Mouse (Mus musculus): ENCODE measurements around the gene Edf1. TPM values are rescaled to one million over a fixed set of nuclear protein-coding genes. Genes with fewer than 3 reads are reported as not detected.
A peak's percentile ranks its signal among the peaks of the same experiment; 100 is the strongest.

The Edf1 gene
- polyA plus RNA-seq, 1 experiment, result 56.2 TPM

- WGBS, result 11% methylated on average over 75 of the region's 75 CpGs
- peaks cover 25% of the 10 kb centered on the region for H3K27me3 ChIP-seq (ENCODE audit: control insufficient read depth, insufficient read depth, low read length)
- TF ChIP-seq CTCF (IDR thresholded peaks at IDR 0.05; ENCODE audit: extremely low read depth, insufficient read depth, insufficient read length, insufficient replicate concordance), result no peak
- no peak for TF ChIP-seq POLR2A (IDR thresholded peaks at IDR 0.05; ENCODE audit: low read depth, low read length)
Observed at GRCm38 (mm10) chr2:25577951-25578795, 20.5 kb downstream of the Edf1 start.

GRCm38 (mm10) chr2:25578796-25579736 lies 21.4 kb downstream of the Edf1 start:
- H3K36me3 ChIP-seq (ENCODE audit: control insufficient read depth, insufficient read depth, low read length), result peaks cover 2% of the 10 kb centered on the region; the same call in 1 of the 2 replicates
- no peak overlapping the region for H3K4me3 ChIP-seq (ENCODE audit: extremely low read depth, insufficient read depth, insufficient read length)
- 10% methylated on average over 77 of the region's 77 CpGs for WGBS
- TF ChIP-seq POLR2A (IDR thresholded peaks at IDR 0.05; ENCODE audit: low read depth, low read length) (no peak), CTCF (IDR thresholded peaks at IDR 0.05; ENCODE audit: extremely low read depth, insufficient read depth, insufficient read length, insufficient replicate concordance) (no peak)
- no peak for DNase-seq (ENCODE audit: low read depth in 1 of 2, low spot score in 2 of 2)
- H3K27ac ChIP-seq (ENCODE audit: insufficient read depth, low read length), result no peak overlapping the region
- H3K4me1 ChIP-seq (ENCODE audit: control insufficient read depth, insufficient read depth, insufficient read length), result peaks cover 41% of the 10 kb centered on the region
- H3K27me3 ChIP-seq (ENCODE audit: control insufficient read depth, insufficient read depth, low read length), result peaks cover 25% of the 10 kb centered on the region

More at GRCm38 (mm10) chr2:25577951-25578795, 20.5 kb downstream of the Edf1 start:
- H3K36me3 ChIP-seq (ENCODE audit: control insufficient read depth, insufficient read depth, low read length), result no peaks in the 10 kb centered on the region
- no peak for DNase-seq (ENCODE audit: low read depth in 1 of 2, low spot score in 2 of 2)
- H3K27ac ChIP-seq (ENCODE audit: insufficient read depth, low read length), result no peak overlapping the region
- H3K4me3 ChIP-seq (ENCODE audit: extremely low read depth, insufficient read depth, insufficient read length), result peak overlapping the region; percentile 16; the same call in 1 of the 2 replicates
- H3K4me1 ChIP-seq (ENCODE audit: control insufficient read depth, insufficient read depth, insufficient read length), result peaks cover 42% of the 10 kb centered on the region

GRCm38 (mm10) chr2:25579737-25580460 lies 22.3 kb downstream of the Edf1 start:
- peak; percentile 57 to 68 for DNase-seq (ENCODE audit: low read depth in 1 of 2, low spot score in 2 of 2)
- peaks cover 25% of the 10 kb centered on the region for H3K27me3 ChIP-seq (ENCODE audit: control insufficient read depth, insufficient read depth, low read length)
- no peak overlapping the region for H3K4me3 ChIP-seq (ENCODE audit: extremely low read depth, insufficient read depth, insufficient read length)

GRCm38 (mm10) chr2:25580621-25581101 lies 23.0 kb downstream of the Edf1 start:
- WGBS, result 42% methylated on average over 6 of the region's 6 CpGs
- TF ChIP-seq POLR2A (IDR thresholded peaks at IDR 0.05; ENCODE audit: low read depth, low read length) (no peak), CTCF (IDR thresholded peaks at IDR 0.05; ENCODE audit: extremely low read depth, insufficient read depth, insufficient read length, insufficient replicate concordance) (no peak)
- no peak overlapping the region for H3K4me3 ChIP-seq (ENCODE audit: extremely low read depth, insufficient read depth, insufficient read length)
- peaks cover 9% of the 10 kb centered on the region for H3K36me3 ChIP-seq (ENCODE audit: control insufficient read depth, insufficient read depth, low read length)
- H3K27ac ChIP-seq (ENCODE audit: insufficient read depth, low read length), result no peak overlapping the region
- peaks cover 34% of the 10 kb centered on the region for H3K4me1 ChIP-seq (ENCODE audit: control insufficient read depth, insufficient read depth, insufficient read length)
- DNase-seq (ENCODE audit: low read depth in 1 of 2, low spot score in 2 of 2), result no peak
- peaks cover 25% of the 10 kb centered on the region for H3K27me3 ChIP-seq (ENCODE audit: control insufficient read depth, insufficient read depth, low read length)

More at GRCm38 (mm10) chr2:25579737-25580460, 22.3 kb downstream of the Edf1 start:
- 8% methylated on average over 27 of the region's 27 CpGs for WGBS
- peaks cover 7% of the 10 kb centered on the region for H3K36me3 ChIP-seq (ENCODE audit: control insufficient read depth, insufficient read depth, low read length)
- no peak overlapping the region for H3K27ac ChIP-seq (ENCODE audit: insufficient read depth, low read length)
- TF ChIP-seq POLR2A (IDR thresholded peaks at IDR 0.05; ENCODE audit: low read depth, low read length) (no peak), CTCF (IDR thresholded peaks at IDR 0.05; ENCODE audit: extremely low read depth, insufficient read depth, insufficient read length, insufficient replicate concordance) (peak; percentile 34; the same call in 1 of the 2 replicates)
- H3K4me1 ChIP-seq (ENCODE audit: control insufficient read depth, insufficient read depth, insufficient read length), result peaks cover 38% of the 10 kb centered on the region

GRCm38 (mm10) chr2:25581294-25581864 lies 23.7 kb downstream of the Edf1 start, which contains the start of gene Ajm1:
Ajm1 (minus strand) TSS chr2:25581757.
- H3K4me3 ChIP-seq (ENCODE audit: extremely low read depth, insufficient read depth, insufficient read length), result peak within 1 kb of the TSS; percentile 28; the same call in 1 of the 2 replicates
- no peak for TF ChIP-seq POLR2A (IDR thresholded peaks at IDR 0.05; ENCODE audit: low read depth, low read length)
- peak; percentile 72; the same call in 1 of the 2 replicates for TF ChIP-seq CTCF (IDR thresholded peaks at IDR 0.05; ENCODE audit: extremely low read depth, insufficient read depth, insufficient read length, insufficient replicate concordance)
- H3K27ac ChIP-seq (ENCODE audit: insufficient read depth, low read length), result peak within 1 kb of the TSS; percentile 7; the same call in 1 of the 2 replicates
- 5% methylated on average over 19 of the region's 19 CpGs for WGBS
- peaks cover 9% of the 10 kb centered on the region for H3K36me3 ChIP-seq (ENCODE audit: control insufficient read depth, insufficient read depth, low read length)
- peak; percentile 42 to 55 for DNase-seq (ENCODE audit: low read depth in 1 of 2, low spot score in 2 of 2)
- peaks cover 32% of the 10 kb centered on the region for H3K4me1 ChIP-seq (ENCODE audit: control insufficient read depth, insufficient read depth, insufficient read length)
- peaks cover 25% of the 10 kb centered on the region for H3K27me3 ChIP-seq (ENCODE audit: control insufficient read depth, insufficient read depth, low read length)
